Mouse (Mus musculus): ENCODE measurements around the gene Mip.
A peak's percentile ranks its signal among the peaks of the same experiment; 100 is the strongest.
"Not testable (repeated sequence)": the region's sequence is repeated elsewhere in the genome, so short reads cannot be mapped to it uniquely, and the experiment has no call there.

The Mip gene

DNA sequence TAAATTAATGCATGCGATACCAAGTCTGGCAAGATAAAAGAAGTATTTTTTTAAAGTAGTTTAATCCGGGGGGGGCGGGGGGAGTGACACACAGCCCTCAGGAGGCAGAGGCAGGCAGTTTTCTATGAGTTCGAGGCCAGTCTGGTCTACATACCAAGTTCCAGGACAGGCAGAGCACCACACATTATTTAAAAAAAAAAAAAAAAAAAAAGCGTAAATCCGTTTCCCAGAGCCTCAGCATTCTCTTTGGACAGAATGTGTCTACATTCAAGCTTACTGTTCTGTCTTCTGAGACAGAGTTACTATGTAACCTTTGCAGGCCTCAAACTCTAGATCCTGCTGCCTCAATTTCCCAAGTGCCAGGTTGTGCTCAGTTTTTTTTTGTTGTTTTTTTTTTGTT, 13.5 kb upstream of the Mip start:
- no peak for DNase-seq

GRCm38 (mm10) chr10:128212871-128213323, 12.7 kb upstream of the Mip start:
- DNase-seq = peak; percentile 78

- not testable (repeated sequence) for DNase-seq
Measured at GRCm38 (mm10) chr10:128214112-128214511, 11.5 kb upstream of the Mip start.

- DNase-seq = no peak
Measured at GRCm38 (mm10) chr10:128214981-128215380, 10.7 kb upstream of the Mip start.

DNA sequence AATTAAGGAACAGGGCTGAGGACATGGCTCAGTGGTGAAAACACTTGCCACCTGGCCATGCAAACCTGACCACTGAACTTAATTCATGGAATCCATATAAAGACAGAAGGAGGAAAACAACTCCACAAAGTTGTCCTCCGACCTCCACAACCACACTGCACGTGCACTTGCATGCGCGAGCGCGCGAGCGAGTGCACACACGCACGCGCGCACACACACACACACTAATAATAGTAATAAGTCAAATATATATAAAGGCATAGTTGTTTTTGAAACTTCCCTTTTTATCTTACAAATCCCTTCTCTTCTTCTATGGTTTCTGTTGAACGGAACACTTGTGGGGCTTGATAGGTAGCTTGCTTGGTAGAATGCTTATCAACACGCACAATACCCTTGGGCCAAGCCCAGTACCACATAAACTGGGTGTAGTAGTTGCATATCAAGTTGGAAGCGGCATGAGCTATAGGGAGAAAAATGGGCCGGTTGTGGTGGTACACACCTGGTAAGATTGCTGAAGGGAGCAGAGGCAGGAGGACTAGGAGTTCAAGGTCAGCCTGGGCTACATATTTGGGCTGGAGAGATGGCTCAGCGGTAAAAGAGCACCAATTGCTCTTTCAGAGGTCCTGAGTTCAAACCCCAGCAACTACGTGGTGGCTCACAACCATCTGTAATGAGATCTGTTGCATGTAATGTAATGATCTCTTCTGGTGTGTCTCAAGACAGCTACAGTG, 7.1 kb upstream of the Mip start:
- DNase-seq = no peak

GRCm38 (mm10) chr10:128221533-128222286, 3.9 kb upstream of the Mip start:
- DNase-seq = peak; percentile 30

DNA sequence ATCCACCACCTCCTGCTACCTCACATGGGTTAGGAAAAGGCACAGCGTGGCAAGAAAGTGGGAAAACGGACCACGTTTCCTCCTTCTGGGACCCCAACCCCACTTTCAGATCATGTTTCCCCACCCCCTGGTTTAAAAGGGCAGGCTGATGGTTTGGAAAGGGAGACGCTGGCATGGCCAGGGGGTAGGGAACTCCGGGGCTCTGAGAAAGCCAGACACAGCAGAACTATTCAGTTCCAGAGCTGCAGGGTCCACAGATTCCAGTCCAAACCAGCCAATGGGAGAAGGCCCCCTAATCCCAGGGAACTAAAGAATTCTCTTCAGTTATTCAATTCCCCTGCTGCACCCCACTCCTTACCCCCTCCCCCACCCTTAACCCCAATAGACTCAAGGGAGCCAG, 574 bp upstream of the Mip start:
- DNase-seq = no peak

DNA sequence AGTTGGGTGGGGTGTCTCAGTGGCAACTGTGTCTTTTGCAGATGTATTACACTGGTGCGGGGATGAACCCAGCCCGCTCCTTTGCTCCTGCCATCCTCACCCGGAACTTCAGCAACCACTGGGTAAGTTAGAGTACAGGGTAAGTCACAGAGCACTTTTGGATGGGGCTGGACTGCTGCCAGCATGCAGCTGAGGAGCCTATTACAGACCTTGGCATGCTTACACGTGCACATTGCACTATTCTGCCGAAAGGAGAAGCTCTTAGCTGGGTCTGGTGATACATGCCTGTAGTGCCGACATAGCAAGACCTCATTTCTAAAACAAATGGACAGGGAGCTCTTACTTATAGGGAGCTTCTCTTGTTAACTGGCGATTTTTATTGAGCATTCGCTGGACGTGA, 2.0 kb downstream of the Mip start:
- no peak for DNase-seq

- DNase-seq = no peak
Measured at GRCm38 (mm10) chr10:128228009-128228408, 2.4 kb downstream of the Mip start.

DNA sequence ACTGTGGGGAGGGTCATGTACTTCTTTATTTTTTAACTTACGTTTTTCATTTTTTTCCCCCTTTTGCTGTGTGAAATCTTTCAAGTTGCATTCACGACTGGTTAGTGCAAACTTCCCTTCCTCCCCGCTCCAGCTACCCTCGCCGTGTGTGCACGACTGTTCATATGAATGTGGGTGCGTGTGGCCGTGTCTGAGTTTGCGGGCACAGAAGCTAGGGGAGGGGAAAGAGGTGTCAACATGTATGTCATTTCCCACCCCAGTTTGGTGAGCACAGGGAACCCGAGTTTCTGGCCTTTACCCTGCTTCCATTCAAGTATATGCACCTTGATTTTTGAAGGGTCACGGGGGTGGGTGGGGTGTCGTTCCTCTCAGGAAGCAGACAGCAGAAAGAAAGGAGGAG, 4.9 kb downstream of the Mip start:
- DNase-seq = peak; percentile 48

- peak; percentile 30 for DNase-seq
Measured at GRCm38 (mm10) chr10:128231146-128231545, 5.5 kb downstream of the Mip start.

- DNase-seq = peak; percentile 94
Measured at GRCm38 (mm10) chr10:128231697-128232419, 6.2 kb downstream of the Mip start, which contains the start of gene Timeless. Gene Timeless (plus strand): TSS chr10:128232065.

GRCm38 (mm10) chr10:128232420-128232985, 6.9 kb downstream of the Mip start:
- peak; percentile 54 for DNase-seq

DNA sequence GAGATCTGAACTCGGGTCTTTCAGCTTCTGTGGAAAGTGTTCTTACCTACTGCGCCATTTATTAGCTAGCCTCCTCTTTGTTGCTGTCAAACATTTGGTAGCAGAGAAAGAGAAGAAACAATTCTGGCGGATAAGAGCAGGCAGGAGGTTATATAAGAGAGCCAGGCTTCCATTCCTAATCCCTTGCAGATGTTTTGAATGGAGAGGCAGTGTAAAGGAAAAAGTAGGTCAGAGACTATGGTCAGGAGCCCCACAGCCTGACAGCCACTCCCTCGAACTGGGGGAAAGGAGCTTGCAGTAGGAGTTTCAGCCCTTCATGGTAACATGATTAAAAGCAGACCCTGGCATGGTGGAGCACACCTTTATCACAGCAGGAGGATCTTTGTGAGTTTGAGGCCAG, 10.7 kb downstream of the Mip start:
- DNase-seq = no peak

DNA sequence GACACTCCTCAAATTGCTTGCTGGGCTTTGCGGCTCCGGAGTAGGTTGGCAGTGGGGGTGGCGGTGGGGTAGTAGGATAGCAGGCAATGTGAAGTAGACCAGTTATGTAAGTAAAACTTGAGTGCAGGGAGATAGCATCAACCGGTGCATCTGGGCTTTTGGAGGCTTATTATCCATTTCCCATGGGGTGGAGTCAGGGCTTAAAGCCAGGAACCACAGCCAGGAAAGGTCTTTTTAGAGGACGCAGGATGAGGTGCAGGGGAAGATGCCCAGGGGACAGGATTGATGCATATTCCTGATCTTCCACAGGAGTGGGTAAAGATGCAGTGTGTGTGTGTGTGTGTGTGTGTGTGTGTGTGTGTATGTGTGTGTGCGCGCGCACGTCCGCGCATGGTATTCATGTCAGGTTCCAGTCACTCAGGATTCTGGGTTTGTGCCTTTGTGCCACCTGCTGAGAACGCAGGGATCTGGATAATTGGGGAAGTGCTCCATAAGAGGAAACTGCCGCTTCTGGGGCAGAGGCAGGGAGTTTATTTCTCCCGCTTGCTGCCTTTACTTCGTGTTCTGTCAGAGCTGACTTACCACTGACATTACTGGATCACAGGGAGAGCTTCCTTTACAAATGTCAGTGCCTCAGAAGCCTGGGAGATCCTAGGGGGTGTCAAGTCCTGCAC, 12.3 kb downstream of the Mip start:
- no peak for DNase-seq

- no peak for DNase-seq
Measured at GRCm38 (mm10) chr10:128239140-128239539, 13.5 kb downstream of the Mip start.

- DNase-seq = no peak
Measured at GRCm38 (mm10) chr10:128240131-128240530, 14.5 kb downstream of the Mip start.

DNA sequence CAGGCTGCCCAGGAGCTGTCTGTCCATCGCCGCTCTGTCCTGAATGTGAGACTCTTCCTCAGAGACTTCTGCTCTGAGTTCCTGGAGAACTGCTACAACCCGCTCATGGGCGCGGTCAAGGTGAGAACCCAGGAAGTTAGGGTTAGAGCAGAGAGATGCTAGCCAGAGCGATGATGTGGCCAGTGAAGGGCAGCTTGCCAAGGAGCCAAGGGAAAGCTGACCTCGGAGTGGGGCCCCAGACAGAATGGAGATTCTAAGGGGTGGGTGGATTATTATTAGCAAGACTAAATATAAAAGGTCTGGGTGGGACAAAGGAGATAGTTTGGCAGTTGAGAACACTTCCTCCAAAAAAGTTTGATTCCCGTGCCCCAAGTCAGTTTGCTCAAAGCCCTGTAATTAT, 17.6 kb downstream of the Mip start:
- no peak for DNase-seq

DNA sequence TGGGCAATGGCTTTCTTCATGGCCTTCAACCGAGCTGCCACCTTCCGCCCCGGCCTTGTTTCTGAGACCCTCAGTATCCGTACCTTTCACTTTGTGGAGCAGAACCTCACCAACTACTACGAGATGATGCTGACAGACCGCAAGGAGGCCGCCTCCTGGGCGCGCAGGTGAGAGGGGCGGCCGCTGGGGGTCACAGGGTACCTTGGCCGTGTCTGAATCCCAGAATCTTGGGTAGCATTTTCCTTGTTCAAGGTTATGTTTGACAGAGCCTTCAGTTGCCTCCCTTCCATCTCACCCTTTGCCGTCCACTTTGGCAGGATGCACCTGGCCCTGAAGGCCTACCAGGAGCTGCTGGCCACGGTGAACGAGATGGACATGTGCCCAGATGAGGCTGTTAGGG, 18.5 kb downstream of the Mip start:
- DNase-seq = no peak

- DNase-seq = no peak
Measured at GRCm38 (mm10) chr10:128247020-128247732, 21.5 kb downstream of the Mip start.

GRCm38 (mm10) chr10:128250565-128250964, 24.9 kb downstream of the Mip start:
- DNase-seq = no peak

DNA sequence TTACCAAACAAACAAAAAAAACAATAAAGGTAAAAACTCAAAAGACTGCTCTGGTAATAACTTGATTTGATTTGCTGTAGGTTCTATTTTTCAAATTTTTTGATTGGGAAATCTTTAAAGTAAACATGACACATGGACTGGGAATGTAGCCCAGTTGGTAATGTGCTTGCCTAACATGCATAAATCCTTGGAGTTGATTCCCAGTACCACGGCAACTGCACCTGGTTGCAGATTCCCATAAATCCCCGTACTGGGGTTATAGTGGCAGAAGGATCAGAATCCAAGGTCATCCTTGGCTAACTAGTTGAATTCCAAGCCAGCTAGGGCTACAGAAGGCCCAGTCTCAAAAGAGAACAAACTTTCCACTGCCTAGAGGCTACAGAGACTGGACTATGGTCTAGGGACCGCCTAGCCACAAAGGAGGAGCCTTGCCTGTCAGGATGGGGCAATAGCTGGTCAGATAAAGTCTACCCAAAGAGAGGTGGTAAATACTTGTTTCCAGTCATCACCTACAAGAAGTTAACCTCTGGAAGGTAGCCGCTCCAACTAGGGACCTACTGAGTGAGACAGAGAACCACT, 28.1 kb downstream of the Mip start, which contains the start of gene Apon:
Apon (plus strand) TSS at position 420 of the 579 bp plus-strand sequence.
- no peak for DNase-seq
